In the genomic region with DNA sequence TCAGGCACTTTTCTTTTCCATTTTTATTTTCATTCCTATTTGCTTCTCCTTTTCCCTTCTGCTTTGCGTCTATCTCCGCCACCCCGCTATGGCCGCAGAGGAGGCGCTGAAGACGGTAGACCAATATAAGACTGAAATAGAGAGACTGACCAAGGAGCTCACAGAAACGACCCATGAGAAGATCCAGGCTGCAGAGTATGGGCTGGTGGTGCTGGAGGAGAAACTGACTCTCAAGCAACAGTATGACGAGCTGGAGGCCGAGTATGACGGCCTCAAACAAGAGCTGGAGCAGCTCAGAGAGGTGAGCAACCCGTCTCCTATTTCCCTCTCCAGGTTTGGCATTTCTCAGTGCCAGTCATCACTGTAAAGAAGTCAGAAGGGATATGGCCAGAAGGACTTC, we compare ENCODE assay signal across 8 mouse cellular contexts. TPM values are rescaled to one million over a fixed set of nuclear protein-coding genes. Genes with fewer than 3 reads are reported as not detected.
A peak's percentile ranks its signal among the peaks of the same experiment; 100 is the strongest.
DNase-seq lines count a peak whose midpoint lies in the region; ATAC-seq and TF ChIP-seq lines count a peak whose summit lies in the region.

No protein-coding gene starts in this region.

- H3K4me1 ChIP-seq in kidney, adult 2 months (ENCODE audit: control insufficient read depth, insufficient read depth, low read length) = no peaks in the 10 kb centered on the region
- peaks cover 15% of the 10 kb centered on the region for H3K4me1 ChIP-seq in midbrain, embryonic 13.5 days (replicated peaks)

- H3K36me3 ChIP-seq in kidney, adult 2 months (ENCODE audit: control insufficient read depth, insufficient read depth, low read length) = no peaks in the 10 kb centered on the region
- H3K36me3 ChIP-seq in midbrain, embryonic 13.5 days = no peaks in the 10 kb centered on the region

- peak; percentile 17 for DNase-seq in kidney, adult 2 months
- no peak for DNase-seq in kidney, postnatal 14 days
- DNase-seq in MEL-GATA-1-ER (ENCODE audit: extremely low read depth, low read depth) = peak; percentile 11
- peak; percentile 33 for DNase-seq in embryo, embryonic 11 days
- DNase-seq in layer of hippocampus, postnatal 36 days = peak; percentile 38 to 45
- no peak for DNase-seq in spleen, postnatal 36 days (ENCODE audit: low spot score in 2 of 2)

- H3K9ac ChIP-seq in midbrain, embryonic 13.5 days (replicated peaks) = peak overlapping the region; percentile 82

- no peak for TF ChIP-seq POLR2A in kidney, adult 2 months (IDR thresholded peaks at IDR 0.05; ENCODE audit: low read depth, low read length)

- no peaks in the 10 kb centered on the region for H3K27me3 ChIP-seq in kidney, adult 2 months (replicated peaks; ENCODE audit: control insufficient read depth, insufficient read depth, low read length)
- H3K27me3 ChIP-seq in midbrain, embryonic 13.5 days = no peaks in the 10 kb centered on the region

- peak overlapping the region; percentile 65 for H3K4me2 ChIP-seq in midbrain, embryonic 13.5 days (replicated peaks)

- WGBS in kidney, adult 2 months = 2% methylated on average over 11 of the region's 11 CpGs
- 1% methylated on average over 11 of the region's 11 CpGs for WGBS in midbrain, embryonic 13.5 days

- H3K27ac ChIP-seq in kidney, adult 2 months (ENCODE audit: insufficient read depth, low read depth, low read length) = peak overlapping the region; percentile 18
- H3K27ac ChIP-seq in midbrain, embryonic 13.5 days = peak overlapping the region; percentile 93

- peak overlapping the region; percentile 71 for H3K4me3 ChIP-seq in kidney, adult 2 months (ENCODE audit: insufficient read depth, low read depth, low read length)
- H3K4me3 ChIP-seq in midbrain, embryonic 13.5 days (replicated peaks) = peak overlapping the region; percentile 70

- ATAC-seq in hematopoietic stem cell, adult 5-6 weeks (replicated peaks in 1 of 2; ENCODE audit: insufficient read depth in 1 of 2, low FRiP score in 2 of 2, low TSS enrichment in 1 of 2, low read depth in 1 of 2, poor library complexity in 2 of 2, severe bottlenecking in 2 of 2) = peak; percentile 16 to 30; a peak in 2 of 4 replicates
- peak; percentile 37 for ATAC-seq in midbrain, embryonic 13.5 days

- H3K9me3 ChIP-seq in midbrain, embryonic 13.5 days = no peaks in the 10 kb centered on the region

- no peak for TF ChIP-seq CTCF in kidney, adult 2 months (conservative IDR thresholded peaks at IDR 0.05; ENCODE audit: insufficient read depth, insufficient read length, low read depth, low read length)

RNA-seq across cellular contexts. Expression of a gene that starts 0.7 kb away (rescaled TPM):
- polyA plus RNA-seq in kidney, adult 2 months (2012; rRNA removed) = 2.4 and 2.9 TPM in 2 replicates
- total RNA-seq in hematopoietic stem cell, adult 5-6 weeks (2017) = 33.6 and 35.8 TPM in 2 replicates
- 10 to 100 TPM; 53.7 to 56.9 TPM for total RNA-seq in layer of hippocampus, postnatal 36 days (2021)
- polyA plus RNA-seq in midbrain, embryonic 13.5 days (2015; fragmentation: Nextera tagmentation; extraction: Ambion mirVana) = 41.8 and 42.9 TPM in 2 replicates

Comparison
In these comparisons a context has a peak if more than half of its experiments do, and no peak if none do; other contexts are left out.
1. DNase-seq: peak in kidney, adult 2 months (single experiment), MEL-GATA-1-ER (single experiment), embryo, embryonic 11 days (single experiment) and layer of hippocampus, postnatal 36 days (2 of 2); none in kidney, postnatal 14 days (single experiment) and spleen, postnatal 36 days (0 of 2).